Mouse (Mus musculus) Patski (cell line): ENCODE measurements at regions not wholly inside any gene's neighbourhood (a gene's known extent, or its start where the extent isn't known, plus 50 kb on each side); places are given as distances from the start of the nearest gene placed in this dataset.
"Not testable (repeated sequence)": the region's sequence is repeated elsewhere in the genome, so short reads cannot be mapped to it uniquely, and the experiment has no call there.

Experiments used
- ATAC-seq: fragments of 100-300 bp; one replicate; pipeline ENCODE4 v1.8.0; 2021
- CTCF ChIA-PET: fragments of 350-600 bp; sonication (Branson Sonifier 250); formaldehyde crosslinking; loops from one replicate; lab custom pipeline; 2022; ENCODE audit warnings: inconsistent platforms; lab: Charles Lee
- POLR2A ChIA-PET: fragments of 350-600 bp; sonication (Branson Sonifier 250); formaldehyde crosslinking; loops from one replicate; lab custom pipeline; 2022; ENCODE audit warnings: antibody characterized with exemption, inconsistent platforms; lab: Charles Lee
- DNase-seq: peaks from one replicate; pipeline ENCODE4 v3.0.0-alpha.2; 2011; ENCODE audit warnings: low read depth, low spot score
- H3K27me3 ChIP-seq: fragments of 371-371 bp; one replicate; pipeline ENCODE4 v1.5.1; 2021
- CTCF ChIP-seq: fragments of 100-300 bp; IDR thresholded peaks from one replicate; pipeline ENCODE4 v1.5.1; 2021
- in situ Hi-C: fragments of 300-500 bp; cut with MboI; formaldehyde crosslinking; loops from 3 replicates; pipeline ENCODE4 v1.11.1; 2018; ENCODE audit warnings: low pct_unique_long_range_greater_than_20kb, mixed read lengths

- DNase-seq, in situ Hi-C loops, CTCF ChIA-PET, H3K27me3 ChIP-seq, POLR2A ChIA-PET: not testable (repeated sequence)
- ATAC-seq: peak; percentile 65
Measured at GRCm38 (mm10) chr7:93254287-93254686, 174.6 kb downstream of the Fam181b start.

- in situ Hi-C loops: no loop called here
- no peaks in the 10 kb centered on the region for H3K27me3 ChIP-seq
- ChIA-PET CTCF (no interaction called here), POLR2A (no interaction called here)
- no peak for TF ChIP-seq CTCF
- no peak for ATAC-seq
- DNase-seq: no peak
Measured at GRCm38 (mm10) chr7:93285748-93286147, 206.1 kb downstream of the Fam181b start.

GRCm38 (mm10) chr7:93291457-93291856, 211.8 kb downstream of the Fam181b start:
- H3K27me3 ChIP-seq: no peaks in the 10 kb centered on the region
- CTCF ChIA-PET: no interaction called here
- no peak for ATAC-seq
- in situ Hi-C loops: no loop called here
- POLR2A ChIA-PET: no interaction called here
- no peak for TF ChIP-seq CTCF
- DNase-seq: no peak

- DNase-seq (no peak), ATAC-seq (no peak)
- TF ChIP-seq CTCF: no peak
- ChIA-PET CTCF (no interaction called here), POLR2A (no interaction called here)
- in situ Hi-C loops: no loop called here
- H3K27me3 ChIP-seq: no peaks in the 10 kb centered on the region
Measured at GRCm38 (mm10) chr7:93291945-93292696, 212.5 kb downstream of the Fam181b start.

- DNase-seq (no peak), ATAC-seq (no peak)
- POLR2A ChIA-PET: no interaction called here
- no peaks in the 10 kb centered on the region for H3K27me3 ChIP-seq
- in situ Hi-C loops: no loop called here
- no peak for TF ChIP-seq CTCF
- CTCF ChIA-PET: no interaction called here
Measured at GRCm38 (mm10) chr7:93312731-93313130, 233.1 kb downstream of the Fam181b start.

GRCm38 (mm10) chr7:93331351-93331750, 251.7 kb downstream of the Fam181b start:
- in situ Hi-C loops: no loop called here

GRCm38 (mm10) chr7:93332203-93332602, 252.5 kb downstream of the Fam181b start:
- POLR2A ChIA-PET: no interaction called here
- no peaks in the 10 kb centered on the region for H3K27me3 ChIP-seq
- in situ Hi-C loops: no loop called here
- CTCF ChIA-PET: interaction anchor here (1.7 kb wide), 1 partner anchor 21 kb away, joined by 4 read pairs; no protein-coding TSS in a partner anchor
- DNase-seq: no peak
- ATAC-seq: no peak
- TF ChIP-seq CTCF: no peak

More at GRCm38 (mm10) chr7:93331351-93331750, 251.7 kb downstream of the Fam181b start:
- DNase-seq (no peak), ATAC-seq (no peak)
- H3K27me3 ChIP-seq: no peaks in the 10 kb centered on the region
- POLR2A ChIA-PET: no interaction called here
- TF ChIP-seq CTCF: no peak
- CTCF ChIA-PET: interaction anchor here (1.7 kb wide), 1 partner anchor 20 kb away, joined by 4 read pairs; no protein-coding TSS in a partner anchor

- CTCF ChIA-PET: interaction anchor here (0.7 kb wide), 1 partner anchor 11 kb away, joined by 3 read pairs; no protein-coding TSS in a partner anchor
- POLR2A ChIA-PET: no interaction called here
- in situ Hi-C loops: no loop called here
- no peak for DNase-seq
- no peak for ATAC-seq
- no peaks in the 10 kb centered on the region for H3K27me3 ChIP-seq
- peak; percentile 43 for TF ChIP-seq CTCF
Measured at GRCm38 (mm10) chr7:93336420-93336819, 256.8 kb downstream of the Fam181b start.
